Mouse (Mus musculus): ENCODE results near the gene Srp72. TPM values are rescaled to one million over a fixed set of nuclear protein-coding genes. Genes with fewer than 3 reads are reported as not detected.
"Not testable (repeated sequence)": the region's sequence is repeated elsewhere in the genome, so short reads cannot be mapped to it uniquely, and the experiment has no call there.

Gene Srp72
- polyA plus RNA-seq, 1 experiment from 2014 or later: 48.4 TPM

- WGBS: 78% methylated on average over 5 of the region's 5 CpGs
- H3K4me2 ChIP-seq: no peak overlapping the region
- H3K36me3 ChIP-seq: peaks cover 71% of the 10 kb centered on the region
Measured at GRCm38 (mm10) chr5:76969250-76969649, 5.2 kb upstream of the Srp72 start.

GRCm38 (mm10) chr5:76971115-76971514 lies 3.4 kb upstream of the Srp72 start:
- not testable (repeated sequence) for H3K4me3 ChIP-seq; H3K4me2 ChIP-seq; H3K27ac ChIP-seq (replicated peaks); H3K9me3 ChIP-seq; H3K27me3 ChIP-seq (replicated peaks); ATAC-seq (ENCODE audit: extremely low read depth, insufficient number of reproducible peaks, low FRiP score, low TSS enrichment); H3K9ac ChIP-seq
- peaks cover 54% of the 10 kb centered on the region for H3K36me3 ChIP-seq
- WGBS: 79% methylated on average over 1 of the region's 1 CpGs
- H3K4me1 ChIP-seq: peaks cover 19% of the 10 kb centered on the region

More at GRCm38 (mm10) chr5:76969250-76969649, 5.2 kb upstream of the Srp72 start:
- no peak overlapping the region for H3K4me3 ChIP-seq
- ATAC-seq (ENCODE audit: extremely low read depth, insufficient number of reproducible peaks, low FRiP score, low TSS enrichment): no peak
- H3K4me1 ChIP-seq: peaks cover 9% of the 10 kb centered on the region
- H3K9me3 ChIP-seq: no peaks in the 10 kb centered on the region
- H3K27me3 ChIP-seq (replicated peaks): no peaks in the 10 kb centered on the region
- no peak overlapping the region for H3K9ac ChIP-seq
- H3K27ac ChIP-seq (replicated peaks): no peak overlapping the region

- WGBS: 58% methylated on average over 3 of the region's 3 CpGs
- Histone ChIP-seq H3K9ac (peak overlapping the region; percentile 97), H3K4me2 (peak overlapping the region; percentile 96), H3K27me3 (replicated peaks) (no peaks in the 10 kb centered on the region), H3K4me3 (peak overlapping the region; percentile 95), H3K9me3 (no peaks in the 10 kb centered on the region), H3K36me3 (peaks cover 51% of the 10 kb centered on the region), H3K27ac (replicated peaks) (no peak overlapping the region), H3K4me1 (peaks cover 21% of the 10 kb centered on the region)
- ATAC-seq (ENCODE audit: extremely low read depth, insufficient number of reproducible peaks, low FRiP score, low TSS enrichment): no peak
Measured at GRCm38 (mm10) chr5:76973488-76973887, 995 bp upstream of the Srp72 start.

- 0 out of 2 replicates have a peak, but pooled peaks have one; percentile 13 for ATAC-seq (ENCODE audit: extremely low read depth, insufficient number of reproducible peaks, low FRiP score, low TSS enrichment)
- Histone ChIP-seq H3K9ac (peak overlapping the region; percentile 97), H3K4me1 (peaks cover 21% of the 10 kb centered on the region), H3K27ac (replicated peaks) (peak overlapping the region; percentile 95; the same call in 1 of the 2 replicates), H3K27me3 (replicated peaks) (no peaks in the 10 kb centered on the region), H3K4me3 (peak overlapping the region; percentile 95), H3K36me3 (peaks cover 51% of the 10 kb centered on the region), H3K9me3 (no peaks in the 10 kb centered on the region), H3K4me2 (peak overlapping the region; percentile 96)
- 2% methylated on average over 17 of the region's 17 CpGs for WGBS
Measured at GRCm38 (mm10) chr5:76974207-76974553, 303 bp upstream of the Srp72 start.

GRCm38 (mm10) chr5:76975736-76976135 lies 1.3 kb downstream of the Srp72 start:
- no peaks in the 10 kb centered on the region for H3K27me3 ChIP-seq (replicated peaks)
- H3K36me3 ChIP-seq: peaks cover 49% of the 10 kb centered on the region
- no peak for ATAC-seq (ENCODE audit: extremely low read depth, insufficient number of reproducible peaks, low FRiP score, low TSS enrichment)
- peak overlapping the region; percentile 97 for H3K9ac ChIP-seq
- peak overlapping the region; percentile 96 for H3K4me2 ChIP-seq
- no peak overlapping the region for H3K27ac ChIP-seq (replicated peaks)
- H3K9me3 ChIP-seq: no peaks in the 10 kb centered on the region
- WGBS: 88% methylated on average over 8 of the region's 8 CpGs
- peaks cover 21% of the 10 kb centered on the region for H3K4me1 ChIP-seq
- peak overlapping the region; percentile 95 for H3K4me3 ChIP-seq

GRCm38 (mm10) chr5:76984015-76984414 lies 9.5 kb downstream of the Srp72 start:
- H3K9me3 ChIP-seq: no peaks in the 10 kb centered on the region
- ATAC-seq (ENCODE audit: extremely low read depth, insufficient number of reproducible peaks, low FRiP score, low TSS enrichment): no peak
- H3K4me2 ChIP-seq: no peak overlapping the region
- no peak overlapping the region for H3K9ac ChIP-seq
- no peak overlapping the region for H3K4me3 ChIP-seq
- H3K4me1 ChIP-seq: no peaks in the 10 kb centered on the region
- no peaks in the 10 kb centered on the region for H3K27me3 ChIP-seq (replicated peaks)
- 92% methylated on average over 11 of the region's 11 CpGs for WGBS
- no peak overlapping the region for H3K27ac ChIP-seq (replicated peaks)
- peaks cover 90% of the 10 kb centered on the region for H3K36me3 ChIP-seq

- ATAC-seq (ENCODE audit: extremely low read depth, insufficient number of reproducible peaks, low FRiP score, low TSS enrichment): no peak
- Histone ChIP-seq H3K36me3 (peaks cover 91% of the 10 kb centered on the region), H3K4me1 (no peaks in the 10 kb centered on the region), H3K4me2 (no peak overlapping the region), H3K27ac (replicated peaks) (no peak overlapping the region), H3K9me3 (no peaks in the 10 kb centered on the region), H3K4me3 (no peak overlapping the region), H3K27me3 (replicated peaks) (no peaks in the 10 kb centered on the region), H3K9ac (no peak overlapping the region)
- 86% methylated on average over 3 of the region's 3 CpGs for WGBS
Measured at GRCm38 (mm10) chr5:76990789-76991188, 16.3 kb downstream of the Srp72 start.

GRCm38 (mm10) chr5:76993174-76993814 lies 18.8 kb downstream of the Srp72 start:
- H3K4me3 ChIP-seq: no peak overlapping the region

GRCm38 (mm10) chr5:76998416-76998815 lies 23.9 kb downstream of the Srp72 start:
- Histone ChIP-seq H3K9ac (no peak overlapping the region), H3K4me2 (no peak overlapping the region), H3K27me3 (replicated peaks) (no peaks in the 10 kb centered on the region), H3K9me3 (no peaks in the 10 kb centered on the region), H3K4me3 (no peak overlapping the region), H3K27ac (replicated peaks) (no peak overlapping the region), H3K4me1 (no peaks in the 10 kb centered on the region), H3K36me3 (peaks cover 78% of the 10 kb centered on the region)
- no peak for ATAC-seq (ENCODE audit: extremely low read depth, insufficient number of reproducible peaks, low FRiP score, low TSS enrichment)
- 46% methylated on average over 5 of the region's 5 CpGs for WGBS

More at GRCm38 (mm10) chr5:76993174-76993814, 18.8 kb downstream of the Srp72 start:
- Histone ChIP-seq H3K9ac (no peak overlapping the region), H3K9me3 (no peaks in the 10 kb centered on the region), H3K4me2 (no peak overlapping the region), H3K4me1 (no peaks in the 10 kb centered on the region), H3K27ac (replicated peaks) (no peak overlapping the region), H3K36me3 (peaks cover 94% of the 10 kb centered on the region), H3K27me3 (replicated peaks) (no peaks in the 10 kb centered on the region)
- ATAC-seq (ENCODE audit: extremely low read depth, insufficient number of reproducible peaks, low FRiP score, low TSS enrichment): no peak
- 92% methylated on average over 5 of the region's 5 CpGs for WGBS

- WGBS: 89% methylated on average over 17 of the region's 17 CpGs
- Histone ChIP-seq H3K36me3 (peaks cover 50% of the 10 kb centered on the region), H3K4me3 (no peak overlapping the region), H3K4me1 (no peaks in the 10 kb centered on the region), H3K27me3 (replicated peaks) (no peaks in the 10 kb centered on the region), H3K9me3 (no peaks in the 10 kb centered on the region), H3K27ac (replicated peaks) (no peak overlapping the region), H3K4me2 (no peak overlapping the region), H3K9ac (no peak overlapping the region)
- no peak for ATAC-seq (ENCODE audit: extremely low read depth, insufficient number of reproducible peaks, low FRiP score, low TSS enrichment)
Measured at GRCm38 (mm10) chr5:77001192-77001591, 26.7 kb downstream of the Srp72 start.

- 86% methylated on average over 6 of the region's 6 CpGs for WGBS
Measured at GRCm38 (mm10) chr5:77004051-77004821, 29.8 kb downstream of the Srp72 start, which contains the start of gene Arl9. Gene Arl9, plus strand, starts transcription at chr5:77004055.

More at GRCm38 (mm10) chr5:77004051-77004821, 29.8 kb downstream of the Srp72 start, which contains the start of gene Arl9:
- no peaks in the 10 kb centered on the region for H3K9me3 ChIP-seq
- no peak within 1 kb of the TSS for H3K4me2 ChIP-seq
- no peak within 1 kb of the TSS for H3K4me3 ChIP-seq
- no peak within 1 kb of the TSS for H3K9ac ChIP-seq
- ATAC-seq (ENCODE audit: extremely low read depth, insufficient number of reproducible peaks, low FRiP score, low TSS enrichment): no peak
- no peaks in the 10 kb centered on the region for H3K27me3 ChIP-seq (replicated peaks)
- H3K4me1 ChIP-seq: no peaks in the 10 kb centered on the region
- peaks cover 22% of the 10 kb centered on the region for H3K36me3 ChIP-seq
- no peak within 1 kb of the TSS for H3K27ac ChIP-seq (replicated peaks)
